Mouse (Mus musculus): ENCODE measurements around the gene Olfr736.

Gene Olfr736

DNA sequence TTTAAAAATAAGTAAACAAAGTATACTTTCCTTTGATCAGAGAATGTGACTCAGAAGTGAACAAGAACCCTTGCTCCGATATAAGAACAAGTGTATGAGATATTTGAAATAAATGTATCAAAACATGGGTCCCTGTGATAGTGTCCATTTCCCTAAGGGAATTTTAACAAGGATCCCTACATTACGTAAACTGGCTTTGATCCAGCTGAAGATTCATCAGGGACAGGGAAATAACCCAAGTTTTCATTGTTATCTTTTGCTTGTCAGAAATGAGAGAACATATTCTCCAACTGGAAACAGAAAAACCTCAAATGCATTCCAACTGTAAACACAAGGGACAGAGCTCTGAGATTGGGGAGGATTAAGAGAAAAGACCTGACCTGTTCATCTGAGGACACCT, at the start of gene Olfr736:
TSS of gene Olfr736 (plus strand) at position 301 of the 400 bp plus-strand sequence.
- peak; percentile 10 for DNase-seq (ENCODE audit: low spot score)

DNA sequence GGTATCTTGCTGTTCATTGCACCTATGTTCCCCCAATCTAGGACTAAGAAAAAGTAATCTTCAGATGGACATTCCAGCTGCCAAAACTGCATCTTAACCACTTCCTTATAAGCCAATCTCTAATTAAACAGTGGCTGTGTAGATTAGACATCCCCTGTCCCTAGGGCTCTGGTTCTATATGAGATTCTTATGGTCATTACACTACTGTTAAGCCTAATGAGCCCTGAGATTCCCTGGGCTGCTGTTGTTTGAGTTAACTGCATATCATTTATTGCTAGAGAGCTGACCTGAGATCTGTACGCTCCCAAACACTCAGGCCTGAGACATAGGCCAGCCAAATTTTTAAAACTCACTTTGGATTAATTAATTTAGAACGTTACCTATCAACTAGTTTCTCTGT, 32.2 kb upstream of the Olfr736 start, which contains the start of gene Olfr735:
TSS of gene Olfr735 (minus strand) at position 77 of the 400 bp plus-strand sequence.
- no peak for DNase-seq (ENCODE audit: low spot score)

DNA sequence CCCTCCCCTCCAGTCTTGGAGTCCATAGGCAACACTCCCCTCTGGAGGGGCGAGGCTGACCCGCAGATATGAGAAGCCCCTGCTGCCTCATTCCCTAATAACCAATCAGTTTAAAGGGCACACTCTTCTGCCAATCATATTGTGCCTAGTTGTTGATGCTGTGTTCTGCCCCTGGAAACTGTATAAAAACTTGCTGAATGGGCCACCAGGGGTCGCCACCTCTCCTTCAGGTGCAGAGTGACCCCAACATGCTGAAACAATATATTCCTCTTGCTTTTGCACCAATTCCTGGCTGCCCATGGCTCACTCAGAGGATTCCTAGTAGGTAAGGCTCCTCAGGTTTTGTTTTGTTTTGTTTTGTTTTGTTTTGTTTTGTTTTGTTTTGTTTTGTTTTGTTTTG, 28.5 kb upstream of the Olfr736 start:
- DNase-seq (ENCODE audit: low spot score): no peak

DNA sequence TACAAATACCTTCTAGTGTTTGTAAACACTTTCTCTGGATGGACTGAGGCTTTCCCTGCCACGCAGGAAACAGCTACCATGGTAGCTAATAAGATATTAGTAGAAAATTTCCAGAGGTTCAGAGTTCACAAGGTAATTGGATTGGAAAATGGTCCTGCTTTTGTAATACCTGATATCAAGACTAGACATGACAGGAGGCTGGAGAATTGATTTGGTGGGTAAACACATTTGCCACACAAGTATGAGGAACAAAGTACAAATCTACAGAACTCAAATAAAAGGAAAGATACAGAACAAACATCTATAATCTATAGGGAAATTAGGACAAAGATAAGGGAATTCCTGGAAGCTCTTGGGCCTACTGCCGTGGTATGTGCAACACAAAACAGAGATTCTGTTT, 24.2 kb upstream of the Olfr736 start:
- no peak for DNase-seq (ENCODE audit: low spot score)

DNA sequence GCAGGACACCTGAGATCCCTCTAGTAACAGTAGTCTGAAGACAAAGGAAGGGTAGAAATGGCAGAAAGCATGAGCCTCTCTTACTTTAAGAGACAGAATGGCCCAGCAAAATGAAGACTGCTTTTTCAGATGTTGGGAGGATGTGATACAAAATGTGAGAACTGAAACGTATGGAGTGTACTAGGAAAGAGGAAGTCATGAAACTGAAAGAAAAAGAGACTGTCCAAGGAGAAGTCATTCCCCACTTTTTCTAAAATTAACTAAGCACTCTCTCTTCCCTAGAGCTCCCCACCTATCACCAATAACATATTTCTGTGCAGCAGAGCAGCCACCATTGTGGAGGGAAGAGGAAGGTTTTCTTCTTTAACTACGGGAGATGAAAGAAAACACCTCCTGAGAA, 23.4 kb upstream of the Olfr736 start, which contains the start of gene Tlr11:
TSS of gene Tlr11 (plus strand) at position 322 of the 400 bp plus-strand sequence.
- DNase-seq (ENCODE audit: low spot score): no peak

DNA sequence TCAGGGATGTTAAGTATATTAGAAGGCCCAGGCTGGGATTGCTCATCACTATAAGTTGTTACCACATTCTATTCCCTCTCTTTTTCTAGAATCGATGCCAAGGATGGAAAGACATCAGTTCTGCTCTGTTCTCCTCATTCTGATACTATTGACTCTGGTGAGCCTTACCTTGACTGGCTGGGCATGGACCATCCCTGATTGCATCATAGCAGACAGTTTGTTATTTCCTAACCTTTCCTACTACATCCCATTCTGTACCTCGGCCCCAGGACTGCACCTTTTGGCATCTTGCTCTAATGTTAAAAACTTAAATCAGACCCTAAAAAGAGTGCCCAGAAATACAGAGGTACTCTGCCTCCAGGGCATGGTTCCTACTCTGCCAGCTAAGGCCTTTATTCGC, 20.5 kb upstream of the Olfr736 start:
- no peak for DNase-seq (ENCODE audit: low spot score)

DNA sequence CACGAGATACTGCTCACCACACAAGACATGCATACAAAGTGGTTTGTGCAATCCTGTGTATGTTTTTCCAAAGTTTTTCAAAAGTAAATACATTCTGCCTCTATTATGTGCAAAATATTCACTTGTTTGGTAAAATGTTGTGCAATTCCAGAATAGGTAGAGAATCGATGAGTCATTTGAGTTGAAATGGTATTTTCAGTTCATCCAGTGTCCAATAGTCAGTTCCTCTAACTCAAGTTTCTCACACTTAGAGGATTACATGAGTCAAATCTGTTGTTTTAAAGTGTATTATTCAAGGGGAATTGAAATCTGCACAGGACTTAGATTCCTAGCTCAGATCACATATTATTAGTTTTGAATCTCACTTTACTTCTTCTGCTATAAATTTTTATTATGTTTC, 17.4 kb upstream of the Olfr736 start:
- DNase-seq (ENCODE audit: low spot score): no peak

DNA sequence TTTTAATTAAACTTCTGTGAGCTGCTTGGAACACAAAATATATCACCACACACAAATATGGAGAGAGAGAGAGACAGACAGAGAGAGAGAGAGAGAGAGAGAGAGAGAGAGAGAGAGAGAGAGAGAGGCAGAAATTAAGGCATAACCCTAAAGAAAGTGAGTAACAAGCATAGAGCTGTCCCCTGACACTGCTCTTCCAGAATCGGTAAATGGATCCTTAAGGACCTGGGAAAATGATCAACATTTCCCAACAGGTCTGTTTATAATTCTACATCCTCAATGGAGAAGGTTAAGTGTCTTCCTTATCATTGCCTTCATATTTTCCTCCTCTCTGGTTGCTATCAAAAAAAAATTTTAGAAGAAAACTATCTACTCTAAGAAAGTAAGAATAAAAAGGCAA, 26.3 kb downstream of the Olfr736 start, which contains the start of gene Olfr738:
TSS of gene Olfr738 (plus strand) at position 301 of the 400 bp plus-strand sequence.
- DNase-seq (ENCODE audit: low spot score): no peak

DNA sequence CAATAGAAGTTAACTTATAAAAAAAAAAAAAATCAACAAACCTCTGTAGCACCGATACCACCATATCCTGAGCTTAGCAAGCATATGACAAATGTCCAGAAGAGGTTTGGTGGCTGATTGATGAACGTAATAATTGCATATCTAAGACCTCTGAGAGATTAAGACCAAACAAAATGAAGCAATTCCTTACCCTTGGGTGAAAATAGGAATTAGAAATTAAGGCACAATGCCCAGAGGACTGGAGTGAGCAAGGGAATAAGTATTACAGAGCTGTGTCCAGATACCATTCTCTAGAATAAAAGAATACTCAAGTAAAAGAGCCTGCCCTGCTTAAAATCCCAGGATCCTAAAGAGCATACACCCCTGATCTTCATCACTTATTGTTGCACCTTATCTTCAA, 37.4 kb downstream of the Olfr736 start, which contains the start of gene Olfr739:
TSS of gene Olfr739 (plus strand) at position 301 of the 400 bp plus-strand sequence.
- no peak for DNase-seq (ENCODE audit: low spot score)

All from testis, postnatal 14 days (tissue).